Mouse (Mus musculus) MN1 (cell line): ENCODE results near the gene Mrgpra2a.
"Not testable (repeated sequence)": the region's sequence is repeated elsewhere in the genome, so short reads cannot be mapped to it uniquely, and the experiment has no call there.

Experiments used
- DNase-seq: peaks from one replicate; pipeline ENCODE4 v3.0.0-alpha.2; 2016; ENCODE audit warnings: low spot score

Gene Mrgpra2a

DNA sequence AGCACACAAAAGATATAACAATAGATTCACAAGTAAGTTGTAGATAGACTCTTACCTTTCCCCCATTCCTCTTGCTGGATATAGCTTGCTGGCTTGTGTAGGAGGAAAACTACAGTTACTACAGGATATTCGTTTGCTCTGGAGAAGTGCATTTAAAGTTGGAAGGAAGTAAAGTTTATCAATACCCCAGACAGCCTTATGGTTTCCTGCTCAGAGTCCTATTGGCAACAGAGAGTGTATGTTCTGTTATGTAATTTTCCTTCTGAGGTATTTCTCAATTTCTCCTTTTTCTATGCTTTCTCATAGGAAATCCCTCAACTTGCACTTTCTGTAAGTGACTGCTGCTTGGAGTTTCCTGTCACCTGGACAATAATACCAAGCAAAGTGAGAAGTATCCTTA, at the start of gene Mrgpra2a:
Gene Mrgpra2a, minus strand, starts transcription at position 125 of the 400 bp plus-strand sequence.
- DNase-seq = not testable (repeated sequence)

DNA sequence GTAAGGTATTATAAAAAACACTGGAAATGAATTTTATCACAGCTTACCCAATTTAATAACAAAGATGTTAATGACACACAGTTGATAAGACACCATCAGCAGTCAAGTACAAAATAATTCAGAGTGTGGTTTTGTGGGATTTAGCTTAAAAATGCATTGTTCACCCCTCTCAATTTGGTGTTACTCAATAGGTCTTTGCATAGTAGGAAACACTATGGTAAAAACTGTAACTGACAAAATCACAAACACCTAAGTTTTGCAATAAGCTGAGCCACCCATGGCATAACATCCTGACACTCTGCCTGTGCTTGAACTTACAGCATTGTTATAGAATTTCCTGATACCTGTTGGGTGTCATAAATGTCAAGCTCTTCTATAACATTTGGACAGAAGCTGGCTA, 39.3 kb upstream of the Mrgpra2a start:
- DNase-seq = not testable (repeated sequence)

DNA sequence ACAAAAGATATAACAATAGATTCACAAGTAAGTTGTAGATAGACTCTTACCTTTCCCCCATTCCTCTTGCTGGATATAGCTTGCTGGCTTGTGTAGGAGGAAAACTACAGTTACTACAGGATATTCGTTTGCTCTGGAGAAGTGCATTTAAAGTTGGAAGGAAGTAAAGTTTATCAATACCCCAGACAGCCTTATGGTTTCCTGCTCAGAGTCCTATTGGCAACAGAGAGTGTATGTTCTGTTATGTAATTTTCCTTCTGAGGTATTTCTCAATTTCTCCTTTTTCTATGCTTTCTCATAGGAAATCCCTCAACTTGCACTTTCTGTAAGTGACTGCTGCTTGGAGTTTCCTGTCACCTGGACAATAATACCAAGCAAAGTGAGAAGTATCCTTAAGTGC, 37.5 kb upstream of the Mrgpra2a start:
- not testable (repeated sequence) for DNase-seq

DNA sequence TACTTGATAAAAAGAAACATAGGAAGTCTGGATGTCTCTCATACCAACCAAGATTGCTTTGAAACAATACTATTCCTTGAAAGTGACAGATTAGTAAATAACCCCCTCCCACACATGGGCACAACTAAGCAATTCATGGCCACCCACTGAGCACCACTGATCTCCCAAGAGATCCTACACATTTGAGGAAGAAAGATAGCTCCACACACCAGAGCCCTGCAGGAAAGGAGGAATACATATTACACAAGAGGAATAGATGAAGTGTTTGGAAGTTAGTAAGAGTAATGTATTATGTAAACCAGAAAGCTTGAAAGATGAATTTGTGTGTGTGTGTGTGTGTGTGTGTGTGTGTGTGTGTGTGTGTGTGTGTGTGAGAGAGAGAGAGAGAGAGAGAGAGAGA, 31.2 kb upstream of the Mrgpra2a start:
- DNase-seq = not testable (repeated sequence)

DNA sequence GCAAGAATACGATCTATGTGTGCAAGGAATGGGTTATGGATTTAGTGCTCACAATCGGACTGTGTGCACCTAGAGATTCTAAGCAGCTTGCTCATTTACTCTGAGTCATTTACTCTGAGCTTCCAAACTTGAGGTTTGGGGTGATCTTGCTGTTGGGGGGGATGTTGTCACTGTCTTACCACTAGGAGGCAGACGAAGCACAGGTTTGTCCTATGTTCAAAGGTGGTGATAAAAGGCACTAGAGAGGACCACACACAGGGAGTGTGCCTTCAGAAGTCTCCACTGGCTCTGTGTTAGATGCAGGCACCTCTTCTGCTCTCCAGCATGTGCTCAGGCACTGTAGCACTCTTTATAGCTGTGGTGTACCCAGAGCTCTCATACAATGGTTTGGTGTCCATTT, 22.0 kb upstream of the Mrgpra2a start:
- not testable (repeated sequence) for DNase-seq

DNA sequence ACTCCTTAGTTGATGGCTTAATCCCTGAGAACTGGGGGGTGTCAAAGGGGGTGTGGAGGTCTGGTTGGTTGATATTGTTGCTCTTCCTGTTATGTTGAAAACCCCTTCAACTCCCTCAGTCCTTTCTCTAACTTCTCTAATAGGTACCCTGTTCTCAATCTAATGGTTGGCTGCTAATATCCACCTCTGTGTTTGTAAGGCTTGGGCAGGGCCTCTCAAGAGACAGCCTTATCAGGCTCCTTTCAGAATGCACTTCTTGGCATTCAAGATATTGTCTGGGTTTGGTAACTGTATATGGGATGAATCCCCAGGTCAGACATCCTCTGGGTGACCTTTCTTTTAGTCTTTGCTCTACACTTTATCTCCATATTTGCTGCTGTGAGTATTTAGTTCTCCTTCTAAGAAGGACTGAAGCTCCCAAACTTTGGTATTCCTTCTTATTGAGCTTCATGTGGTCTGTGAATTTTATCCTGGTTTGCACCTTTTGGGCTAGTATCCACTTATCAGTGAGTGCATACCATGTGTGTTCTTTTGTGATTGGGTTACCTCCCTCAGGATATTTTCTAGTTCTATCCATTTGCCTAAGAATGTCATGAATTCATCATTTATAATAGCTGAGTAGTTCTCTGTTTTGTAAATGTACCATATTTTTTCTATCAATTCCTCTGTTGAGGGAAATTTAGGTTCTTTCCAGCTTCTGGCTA, 13.5 kb upstream of the Mrgpra2a start:
- DNase-seq = not testable (repeated sequence)

DNA sequence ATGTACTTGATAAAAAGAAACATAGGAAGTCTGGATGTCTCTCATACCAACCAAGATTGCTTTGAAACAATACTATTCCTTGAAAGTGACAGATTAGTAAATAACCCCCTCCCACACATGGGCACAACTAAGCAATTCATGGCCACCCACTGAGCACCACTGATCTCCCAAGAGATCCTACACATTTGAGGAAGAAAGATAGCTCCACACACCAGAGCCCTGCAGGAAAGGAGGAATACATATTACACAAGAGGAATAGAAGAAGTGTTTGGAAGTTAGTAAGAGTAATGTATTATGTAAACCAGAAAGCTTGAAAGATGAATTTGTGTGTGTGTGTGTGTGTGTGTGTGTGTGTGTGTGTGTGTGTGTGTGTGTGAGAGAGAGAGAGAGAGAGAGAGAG, 6.2 kb downstream of the Mrgpra2a start:
- not testable (repeated sequence) for DNase-seq

DNA sequence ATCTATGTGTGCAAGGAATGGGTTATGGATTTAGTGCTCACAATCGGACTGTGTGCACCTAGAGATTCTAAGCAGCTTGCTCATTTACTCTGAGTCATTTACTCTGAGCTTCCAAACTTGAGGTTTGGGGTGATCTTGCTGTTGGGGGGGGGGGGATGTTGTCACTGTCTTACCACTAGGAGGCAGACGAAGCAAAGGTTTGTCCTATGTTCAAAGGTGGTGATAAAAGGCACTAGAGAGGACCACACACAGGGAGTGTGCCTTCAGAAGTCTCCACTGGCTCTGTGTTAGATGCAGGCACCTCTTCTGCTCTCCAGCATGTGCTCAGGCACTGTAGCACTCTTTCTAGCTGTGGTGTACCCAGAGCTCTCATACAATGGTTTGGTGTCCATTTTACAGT, 15.5 kb downstream of the Mrgpra2a start:
- not testable (repeated sequence) for DNase-seq

DNA sequence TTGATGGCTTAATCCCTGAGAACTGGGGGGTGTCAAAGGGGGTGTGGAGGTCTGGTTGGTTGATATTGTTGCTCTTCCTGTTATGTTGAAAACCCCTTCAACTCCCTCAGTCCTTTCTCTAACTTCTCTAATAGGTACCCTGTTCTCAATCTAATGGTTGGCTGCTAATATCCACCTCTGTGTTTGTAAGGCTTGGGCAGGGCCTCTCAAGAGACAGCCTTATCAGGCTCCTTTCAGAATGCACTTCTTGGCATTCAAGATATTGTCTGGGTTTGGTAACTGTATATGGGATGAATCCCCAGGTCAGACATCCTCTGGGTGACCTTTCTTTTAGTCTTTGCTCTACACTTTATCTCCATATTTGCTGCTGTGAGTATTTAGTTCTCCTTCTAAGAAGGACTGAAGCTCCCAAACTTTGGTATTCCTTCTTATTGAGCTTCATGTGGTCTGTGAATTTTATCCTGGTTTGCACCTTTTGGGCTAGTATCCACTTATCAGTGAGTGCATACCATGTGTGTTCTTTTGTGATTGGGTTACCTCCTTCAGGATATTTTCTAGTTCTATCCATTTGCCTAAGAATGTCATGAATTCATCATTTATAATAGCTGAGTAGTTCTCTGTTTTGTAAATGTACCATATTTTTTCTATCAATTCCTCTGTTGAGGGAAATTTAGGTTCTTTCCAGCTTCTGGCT, 24.0 kb downstream of the Mrgpra2a start:
- not testable (repeated sequence) for DNase-seq

DNA sequence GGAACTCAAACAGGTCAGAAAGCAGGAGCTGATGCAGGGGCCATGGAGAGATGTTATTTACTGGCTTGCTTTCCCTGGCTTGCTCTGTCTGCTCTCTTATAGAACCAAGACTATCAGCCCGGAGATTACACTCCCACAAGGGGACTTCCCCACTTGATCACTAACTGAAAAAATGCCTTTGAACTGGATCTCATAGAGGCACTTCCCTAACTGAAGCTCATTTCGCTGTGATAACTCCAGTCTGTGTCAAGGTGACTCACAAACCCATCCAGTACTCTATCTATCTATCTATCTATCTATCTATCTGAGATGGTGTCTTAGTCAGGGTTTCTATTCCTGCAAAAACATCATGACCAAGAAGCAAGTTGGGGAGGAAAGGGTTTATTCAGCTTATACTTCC, 41.3 kb downstream of the Mrgpra2a start:
- DNase-seq = no peak

DNA sequence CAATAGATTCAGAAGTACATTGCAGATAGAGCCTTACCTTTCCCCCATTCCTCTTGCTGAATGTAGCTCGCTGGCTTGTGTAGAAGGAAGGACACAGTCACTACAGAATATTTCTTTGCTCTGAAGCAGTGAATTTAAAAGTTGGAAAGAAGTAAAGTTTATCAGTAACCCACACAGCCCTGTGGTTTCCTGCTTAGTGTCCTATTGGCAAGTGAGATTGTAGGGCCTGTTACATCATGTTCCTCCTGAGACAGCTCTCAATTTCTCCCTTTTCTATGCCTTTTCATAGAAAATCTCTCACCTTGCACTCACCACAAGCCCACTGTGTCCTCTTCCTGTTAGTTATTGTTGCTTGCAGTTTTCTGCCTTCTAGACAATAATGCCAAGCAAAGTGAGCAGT, 42.4 kb downstream of the Mrgpra2a start:
- DNase-seq = no peak

DNA sequence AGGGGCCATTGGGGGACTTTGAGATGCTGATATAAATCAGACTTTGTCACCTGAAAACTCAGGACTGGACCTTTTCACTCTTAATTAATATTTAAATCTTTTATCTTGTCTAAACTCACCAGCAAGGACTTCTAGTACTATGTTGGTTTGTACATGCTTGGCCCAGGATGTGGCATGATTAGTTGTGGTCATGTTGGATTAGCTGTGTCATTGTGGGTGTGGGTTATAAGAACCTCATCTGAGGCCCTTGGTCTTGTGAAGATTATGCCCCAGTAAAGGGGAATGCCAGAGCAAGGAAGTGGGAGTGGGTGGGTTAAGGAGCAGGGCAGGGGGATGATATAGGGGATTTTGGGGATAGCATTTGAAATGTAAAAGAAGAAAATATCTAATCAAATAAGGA, 50.8 kb downstream of the Mrgpra2a start:
- DNase-seq = no peak
